Mouse (Mus musculus): ENCODE results near the gene Actb.
"Not testable (repeated sequence)": the region's sequence is repeated elsewhere in the genome, so short reads cannot be mapped to it uniquely, and the experiment has no call there.

Actb gene

DNA sequence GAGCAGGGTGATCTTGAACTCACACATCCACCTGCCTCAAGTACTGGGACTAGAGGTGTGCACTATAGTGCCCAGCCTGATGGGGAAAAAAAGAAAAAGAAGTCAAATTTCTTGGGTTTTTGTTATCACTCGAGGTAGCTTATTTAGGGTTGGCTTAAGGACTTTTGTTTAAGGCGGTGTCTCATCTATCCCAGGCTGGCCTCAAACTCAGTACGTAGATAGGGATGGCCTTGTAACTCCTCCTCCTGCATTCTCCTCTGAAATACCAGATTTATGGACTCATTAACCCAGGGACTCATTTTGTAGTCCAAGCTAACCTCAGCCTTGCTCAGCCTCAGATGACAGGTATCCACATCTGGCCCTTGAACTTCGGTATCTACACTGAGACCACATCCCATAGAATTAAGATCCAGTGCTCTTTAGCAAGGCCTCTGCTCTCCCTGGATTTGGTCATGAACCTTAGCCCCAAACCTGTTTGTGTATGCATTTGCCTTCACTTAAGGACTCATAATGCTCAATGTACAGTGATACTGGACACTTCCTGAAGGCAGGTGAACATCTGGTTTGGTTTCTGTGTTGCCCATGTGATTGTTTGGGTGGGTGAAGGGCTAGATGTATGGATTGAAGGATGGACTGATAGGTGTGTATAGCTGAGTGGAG lies 4.6 kb downstream of the Actb start:
- no peak for DNase-seq (ENCODE audit: low spot score in 2 of 2)

GRCm38 (mm10) chr5:142901355-142901802 lies 5.2 kb downstream of the Actb start:
- no peak for DNase-seq (ENCODE audit: low spot score in 2 of 2)

DNA sequence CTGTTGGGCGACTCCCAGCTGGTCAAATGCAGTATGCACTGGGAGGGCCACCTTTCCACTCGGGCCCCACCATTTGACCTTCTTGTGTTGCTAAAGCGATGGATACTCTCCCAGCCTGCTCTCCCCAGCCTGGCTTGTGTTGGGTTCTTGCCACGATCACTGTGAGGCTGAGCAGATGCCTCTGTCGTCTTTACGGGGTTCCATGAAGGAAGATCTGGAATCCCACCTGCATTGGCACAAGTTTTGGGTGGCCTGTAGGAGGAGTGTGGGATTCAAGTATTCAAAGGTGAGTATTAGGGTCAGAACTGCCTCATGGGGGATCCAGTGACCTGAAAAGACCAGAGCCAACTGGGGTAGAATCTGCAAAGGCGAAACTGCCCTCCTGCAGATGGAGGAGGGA lies 5.9 kb downstream of the Actb start:
- DNase-seq (ENCODE audit: low spot score in 2 of 2): no peak

- DNase-seq (ENCODE audit: low spot score in 2 of 2): no peak
Observed at GRCm38 (mm10) chr5:142899932-142900533, 6.5 kb downstream of the Actb start.

- DNase-seq (ENCODE audit: low spot score in 2 of 2): peak; percentile 81 to 86
Observed at GRCm38 (mm10) chr5:142899057-142899601, 7.4 kb downstream of the Actb start.

DNA sequence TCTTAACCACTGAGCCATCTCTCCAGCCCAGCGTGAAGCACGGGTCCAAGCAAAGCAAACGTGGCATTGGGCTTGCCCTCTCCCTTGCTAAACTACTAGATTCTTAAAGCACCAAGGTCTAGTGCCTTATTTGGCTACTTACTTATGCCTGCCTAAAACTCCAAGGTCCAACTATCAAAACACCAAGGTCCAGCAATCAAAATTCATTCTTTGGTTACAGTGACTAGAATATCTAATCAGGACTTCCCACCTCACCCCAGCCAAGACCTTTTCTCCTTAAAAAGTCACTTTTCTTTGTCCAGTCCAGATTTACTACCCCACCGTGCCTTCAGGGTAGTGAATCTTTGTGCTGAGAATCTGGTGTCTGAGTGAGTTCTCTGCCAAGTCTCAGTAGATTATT lies 8.2 kb downstream of the Actb start:
- DNase-seq (ENCODE audit: low spot score in 2 of 2): no peak

- no peak for DNase-seq (ENCODE audit: low spot score in 2 of 2)
Observed at GRCm38 (mm10) chr5:142897568-142898248, 8.8 kb downstream of the Actb start.

DNA sequence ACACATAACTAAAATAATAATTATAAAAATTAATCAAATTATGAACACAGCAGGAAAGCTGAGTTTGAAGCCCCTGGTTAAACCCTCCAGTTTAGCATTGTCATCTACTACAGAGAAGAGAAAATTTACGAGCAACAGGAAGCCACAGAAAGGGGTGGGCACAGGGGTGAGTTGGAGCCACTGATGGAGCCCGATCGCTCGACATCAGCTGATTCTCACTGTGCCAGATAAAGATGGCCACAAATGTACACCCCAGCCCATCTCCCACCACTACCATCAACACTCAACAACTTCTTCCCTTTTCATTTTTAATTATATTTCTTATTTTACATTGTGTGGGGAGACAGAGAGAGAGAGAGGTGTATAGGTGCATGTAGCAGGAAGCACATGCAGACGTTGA lies 9.8 kb downstream of the Actb start:
- no peak for DNase-seq (ENCODE audit: low spot score in 2 of 2)

- DNase-seq (ENCODE audit: low spot score in 2 of 2): no peak
Observed at GRCm38 (mm10) chr5:142896192-142896591, 10.4 kb downstream of the Actb start.

DNA sequence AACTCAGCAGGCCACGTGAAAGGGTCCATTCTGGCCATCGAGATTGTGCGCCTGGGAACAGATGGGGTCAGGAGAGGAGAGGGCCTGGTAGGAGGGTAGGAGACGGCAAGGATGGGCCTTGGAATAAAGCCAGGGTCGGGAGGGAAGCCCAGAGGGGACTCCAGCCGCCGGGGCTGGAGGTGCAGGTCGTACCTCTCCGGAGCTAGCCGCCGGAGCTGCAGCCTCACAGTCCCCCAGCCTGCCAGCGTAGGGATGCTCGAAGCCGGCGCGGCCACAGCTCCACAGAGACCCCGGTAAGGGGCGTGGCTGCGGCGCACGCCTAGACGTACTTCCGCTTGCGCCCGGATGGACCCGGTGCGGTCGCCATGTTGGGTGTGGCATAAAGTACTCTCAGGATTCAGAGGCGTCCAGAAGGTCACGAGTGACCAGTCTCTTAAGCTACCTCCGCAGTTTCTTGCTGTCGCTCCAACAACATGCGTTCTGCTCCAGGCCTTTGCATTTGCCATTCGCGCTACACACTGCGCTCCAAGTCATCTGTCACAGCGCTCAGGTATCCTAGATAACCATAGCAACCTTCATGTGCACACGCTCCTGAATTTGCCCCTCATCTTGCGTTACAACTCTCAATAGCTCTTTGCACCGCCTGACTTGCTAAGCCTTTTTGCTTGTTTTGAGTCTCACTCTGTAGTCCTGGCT lies 11.5 kb downstream of the Actb start, which contains the start of gene Fbxl18:
Gene Fbxl18 (minus strand): TSS at position 504 of the 696 bp plus-strand sequence.
- peak; percentile 86 to 87 for DNase-seq (ENCODE audit: low spot score in 2 of 2)

- DNase-seq (ENCODE audit: low spot score in 2 of 2): no peak
Observed at GRCm38 (mm10) chr5:142891396-142891795, 15.2 kb downstream of the Actb start.

DNA sequence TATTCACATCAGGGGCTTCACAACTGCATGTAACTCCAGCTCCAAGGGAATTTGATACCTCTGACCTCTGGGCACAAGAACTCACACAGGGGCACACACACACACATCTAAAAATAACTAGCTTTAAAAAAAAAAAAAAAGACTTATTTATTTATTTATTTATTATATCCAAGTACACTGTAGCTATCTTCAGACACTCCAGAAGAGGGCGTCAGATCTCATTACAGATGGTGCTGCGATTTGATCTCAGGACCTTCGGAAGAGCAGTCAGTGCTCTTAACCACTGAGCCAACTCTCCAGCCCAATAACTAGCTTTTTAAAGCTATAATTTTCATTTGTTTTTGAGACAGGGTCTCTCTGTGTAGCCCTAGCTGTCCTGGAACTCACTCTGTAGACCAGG lies 19.0 kb downstream of the Actb start:
- DNase-seq (ENCODE audit: low spot score in 2 of 2): not testable (repeated sequence)

DNA sequence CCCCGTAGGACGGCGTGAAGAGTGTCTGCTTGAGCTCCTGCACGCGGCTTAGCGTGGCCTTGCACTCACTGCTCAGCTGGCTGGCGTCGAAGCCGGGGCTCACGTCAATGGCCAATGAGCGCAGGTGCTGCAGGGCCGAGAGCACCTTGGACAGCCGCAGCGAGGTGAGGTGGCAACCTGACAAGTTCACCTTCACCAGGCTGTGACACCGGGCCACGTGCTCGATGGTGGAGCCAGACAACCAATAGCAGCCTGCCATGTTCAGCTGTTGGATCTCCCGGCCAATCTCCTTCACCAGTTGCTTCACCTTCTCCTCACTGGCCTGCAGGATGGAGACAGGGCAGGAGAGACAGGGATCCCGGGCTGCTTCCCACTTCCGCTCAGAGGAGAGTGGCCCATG lies 19.8 kb downstream of the Actb start:
- no peak for DNase-seq (ENCODE audit: low spot score in 2 of 2)

DNA sequence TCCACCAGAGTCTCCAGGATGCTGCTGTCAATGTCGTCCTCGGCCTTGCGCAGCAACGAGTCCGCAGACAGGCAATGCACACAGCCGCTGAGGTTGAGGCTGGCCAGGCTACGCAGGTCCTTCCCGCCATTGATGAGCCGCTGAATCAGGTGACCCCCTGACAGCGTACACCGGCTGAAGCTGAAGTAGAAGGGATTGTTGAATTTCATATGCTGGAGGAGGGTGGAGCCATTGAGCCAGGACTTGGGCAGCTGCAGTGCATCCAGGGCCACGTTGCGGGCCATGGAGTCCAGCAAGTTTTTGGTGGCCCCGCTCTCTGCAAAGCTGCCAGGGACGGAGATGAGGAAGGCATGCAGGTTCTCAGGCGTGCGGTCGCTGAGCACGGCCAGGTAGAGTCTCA lies 20.4 kb downstream of the Actb start:
- DNase-seq (ENCODE audit: low spot score in 2 of 2): no peak

- DNase-seq (ENCODE audit: low spot score in 2 of 2): no peak
Observed at GRCm38 (mm10) chr5:142882471-142882870, 24.1 kb downstream of the Actb start.

GRCm38 (mm10) chr5:142881936-142882335 lies 24.6 kb downstream of the Actb start:
- no peak for DNase-seq (ENCODE audit: low spot score in 2 of 2)

GRCm38 (mm10) chr5:142880806-142881516 lies 25.6 kb downstream of the Actb start:
- no peak for DNase-seq (ENCODE audit: low spot score in 2 of 2)

- DNase-seq (ENCODE audit: low spot score in 2 of 2): peak; percentile 73 to 81
Observed at GRCm38 (mm10) chr5:142880246-142880645, 26.3 kb downstream of the Actb start.

DNA sequence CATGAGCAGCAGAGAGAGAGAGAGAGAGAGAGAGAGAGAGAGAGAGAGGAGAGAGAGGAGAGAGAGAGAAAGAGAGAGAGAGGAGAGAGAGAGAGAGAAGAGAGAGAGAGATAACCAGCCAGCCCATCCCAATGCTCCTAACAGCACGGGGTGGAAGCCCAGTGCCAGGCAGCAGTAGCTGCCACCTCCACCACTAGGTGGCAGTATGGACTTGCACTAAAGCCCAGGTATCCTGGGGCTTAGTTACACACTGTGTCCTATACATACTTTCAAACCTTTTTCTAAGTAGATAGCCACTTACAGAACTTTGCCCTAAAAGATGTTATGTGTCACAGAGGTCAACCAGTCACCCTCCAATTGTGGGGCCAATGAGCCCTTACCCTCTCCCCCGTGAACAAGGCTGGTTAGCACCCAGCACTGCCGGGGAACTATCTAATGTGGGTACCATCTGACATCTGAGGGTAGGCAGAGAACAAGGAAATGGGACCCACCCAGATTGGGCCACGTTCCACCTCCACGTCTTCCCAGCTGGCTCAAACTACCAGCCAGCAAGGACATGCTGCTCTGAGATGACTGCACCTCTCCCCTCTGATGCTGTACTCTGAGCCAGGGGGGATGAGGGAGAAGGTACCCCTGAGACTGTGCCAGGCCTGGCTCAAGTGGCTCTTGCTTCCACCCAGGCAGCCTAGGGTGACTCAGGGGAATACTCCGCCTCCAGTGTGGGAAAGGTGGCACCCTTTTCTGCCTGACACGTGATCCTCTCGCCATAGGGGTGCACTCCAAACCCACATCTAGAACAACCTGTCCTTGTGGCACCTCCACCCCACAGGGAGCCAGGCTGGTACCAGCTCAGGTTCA lies 27.0 kb downstream of the Actb start:
- DNase-seq (ENCODE audit: low spot score in 2 of 2): peak; percentile 66 to 76

GRCm38 (mm10) chr5:142878570-142878969 lies 28.0 kb downstream of the Actb start:
- peak; percentile 67 to 74 for DNase-seq (ENCODE audit: low spot score in 2 of 2)

Data from right cerebral cortex, postnatal 36 days (tissue).